8 mouse cellular contexts compared by ENCODE assay signal in genomic region chr6:55016236-55016635, GRCm38 (mm10). TPM values are rescaled to one million over a fixed set of nuclear protein-coding genes. Genes with fewer than 3 reads are reported as not detected.
DNase-seq lines count a peak whose midpoint lies in the region; ATAC-seq and TF ChIP-seq lines count a peak whose summit lies in the region.

No protein-coding gene starts in this region.

- intact Hi-C loops in heart, postnatal 10 days (cut with DNase I), result loop anchor here (5.0 kb wide), 2 partner anchors 209 to 309 kb away; no protein-coding TSS in a partner anchor

- no peaks in the 10 kb centered on the region for H3K9me3 ChIP-seq in lung, postnatal 0 days (ENCODE audit: low read length)

- WGBS in lung, postnatal 0 days, result 9% methylated on average over 5 of the region's 5 CpGs

- 0 out of 2 replicates have a peak overlapping the region, but pooled peaks have one; percentile 1 for H3K27ac ChIP-seq in lung, postnatal 0 days (ENCODE audit: low read length)

- no peak overlapping the region for H3K9ac ChIP-seq in lung, postnatal 0 days (replicated peaks; ENCODE audit: low read depth)

- H3K4me2 ChIP-seq in lung, postnatal 0 days (replicated peaks; ENCODE audit: low read depth, low read length), result peak overlapping the region; percentile 48

- H3K4me1 ChIP-seq in lung, postnatal 0 days (ENCODE audit: insufficient read depth, low read depth, low read length), result peaks cover 3% of the 10 kb centered on the region; the same call in 1 of the 2 replicates

- TF ChIP-seq CTCF in lung, postnatal 0 days (IDR thresholded peaks at IDR 0.05), result peak; percentile 87

- no peaks in the 10 kb centered on the region for H3K36me3 ChIP-seq in lung, postnatal 0 days (ENCODE audit: insufficient read depth, low read length)

- TF ChIP-seq EP300 in lung, postnatal 0 days (IDR thresholded peaks at IDR 0.05), result no peak

- H3K27me3 ChIP-seq in lung, postnatal 0 days (replicated peaks; ENCODE audit: insufficient read depth, low read length), result no peaks in the 10 kb centered on the region

- DNase-seq in spleen, postnatal 36 days (ENCODE audit: low spot score in 2 of 2), result peak; percentile 29 to 35
- DNase-seq in spleen, postnatal 4 days (ENCODE audit: low spot score in 2 of 2), result no peak
- peak; percentile 71 for DNase-seq in adrenal gland, postnatal 14 days
- DNase-seq in heart, postnatal 10 days, result peak; percentile 51 to 62
- peak; percentile 69 to 82 for DNase-seq in kidney, postnatal 36 days
- peak; percentile 89 for DNase-seq in lung, postnatal 0 days (ENCODE audit: low spot score)
- DNase-seq in retina, postnatal 7 days (ENCODE audit: low read depth, low spot score), result peak; percentile 21

- ATAC-seq in lung, postnatal 0 days, result peak; percentile 90
- ATAC-seq in cerebellum, adult (ENCODE audit: insufficient number of reproducible peaks, low FRiP score, low TSS enrichment), result no peak

- no peak overlapping the region for H3K4me3 ChIP-seq in lung, postnatal 0 days (ENCODE audit: low read depth, low read length)

RNA-seq across cellular contexts. Expression of gene Gars, which starts 21.6 kb away (rescaled TPM):
- 102 and 118 TPM in 2 replicates for total RNA-seq in adrenal gland, postnatal 14 days (2021)
- 10 to 100 TPM; 75.8 to 83.9 TPM for total RNA-seq in heart, postnatal 10 days (2021)
- 70.9 and 76.0 TPM in 2 replicates for polyA plus RNA-seq in lung, postnatal 0 days (2015; fragmentation: Nextera tagmentation; extraction: Ambion mirVana)

RNA-seq across cellular contexts. Expression of gene Ggct, which starts 23.5 kb away (rescaled TPM):
- total RNA-seq in adrenal gland, postnatal 14 days (2021), result 5.3 and 7.8 TPM in 2 replicates
- total RNA-seq in heart, postnatal 10 days (2021), result 10 to 100 TPM in 1 of 2 experiments, 1 to 10 TPM in 1; 9.3 to 13.7 TPM
- polyA plus RNA-seq in lung, postnatal 0 days (2015; fragmentation: Nextera tagmentation; extraction: Ambion mirVana), result 6.9 and 8.7 TPM in 2 replicates

RNA-seq across cellular contexts. Expression of gene Nod1, which starts 43.8 kb away (rescaled TPM):
- 9.2 and 12.8 TPM in 2 replicates for total RNA-seq in adrenal gland, postnatal 14 days (2021)
- total RNA-seq in heart, postnatal 10 days (2021), result 10 to 100 TPM; 14.2 to 15.8 TPM
- 12.7 and 14.4 TPM in 2 replicates for polyA plus RNA-seq in lung, postnatal 0 days (2015; fragmentation: Nextera tagmentation; extraction: Ambion mirVana)

Comparison
In these comparisons a context has a peak if more than half of its experiments do, and no peak if none do; other contexts are left out.
1. DNase-seq: peak in spleen, postnatal 36 days (2 of 2), adrenal gland, postnatal 14 days (single experiment), heart, postnatal 10 days (2 of 2), kidney, postnatal 36 days (2 of 2), lung, postnatal 0 days (single experiment) and retina, postnatal 7 days (single experiment); none in spleen, postnatal 4 days (0 of 2).